Mouse (Mus musculus) forebrain, embryonic 11.5 days (tissue): ENCODE results near the gene Fam25c. TPM values are rescaled to one million over a fixed set of nuclear protein-coding genes. Genes with fewer than 3 reads are reported as not detected.
"Not testable (repeated sequence)": the region's sequence is repeated elsewhere in the genome, so short reads cannot be mapped to it uniquely, and the experiment has no call there.

ENCODE experiments used
- ATAC-seq: fragments of 200-750 bp; cut with Nextera tagmentation; replicated peaks from 2 replicates; pipeline ENCODE4 v1.8.0; 2017; ENCODE audit warnings: moderate TSS enrichment; ENCODE audit not compliant: low FRiP score
- DNase-seq: peaks from one replicate; pipeline ENCODE4 v3.0.0-alpha.2; 2017; ENCODE audit warnings: low spot score
- H3K27ac ChIP-seq: fragments of 300-500 bp; sonication (generic); 2 replicates; pipeline ENCODE4 v1.5.1; 2014; ENCODE audit warnings: low read depth, low read length
- H3K27me3 ChIP-seq: fragments of 300-500 bp; sonication (generic); 2 replicates; pipeline ENCODE4 v1.6.1; 2014; ENCODE audit warnings: mild to moderate bottlenecking, low read length, mixed read lengths; ENCODE audit not compliant: control insufficient read depth, insufficient read depth
- H3K36me3 ChIP-seq: fragments of 300-500 bp; sonication (generic); 2 replicates; pipeline ENCODE4 v1.6.1; 2014; ENCODE audit warnings: mild to moderate bottlenecking, low read length, moderate library complexity, mixed read lengths; ENCODE audit not compliant: control insufficient read depth, insufficient read depth
- H3K4me1 ChIP-seq: fragments of 300-500 bp; sonication (generic); replicated peaks from 2 replicates; pipeline ENCODE4 v1.6.1; 2014; ENCODE audit warnings: low read length, mixed read lengths; ENCODE audit not compliant: control insufficient read depth, insufficient read depth
- H3K4me2 ChIP-seq: fragments of 300-500 bp; sonication (generic); 2 replicates; pipeline ENCODE4 v1.6.1; 2014; ENCODE audit warnings: low read depth, mild to moderate bottlenecking, low read length, moderate library complexity, mixed read lengths; ENCODE audit not compliant: severe bottlenecking
- H3K4me3 ChIP-seq: fragments of 300-500 bp; sonication (generic); 2 replicates; pipeline ENCODE4 v1.5.1; 2014; ENCODE audit warnings: low read depth, low read length
- H3K9ac ChIP-seq: fragments of 300-500 bp; sonication (generic); 2 replicates; pipeline ENCODE4 v1.6.1; 2014; ENCODE audit warnings: low read length
- H3K9me3 ChIP-seq: fragments of 300-500 bp; sonication (generic); 2 replicates; pipeline ENCODE4 v1.6.1; 2016; ENCODE audit warnings: low read length, mixed read lengths; ENCODE audit not compliant: control insufficient read depth
- WGBS: fragments of 180-500 bp; shearing (Covaris S2); extraction: QIAGEN DNeasy Blood & Tissue Kit; methylation state at CpG from one replicate; pipeline ENCODE4 v1.1.7; 2014; 5-methylcytosine and 5-hydroxymethylcytosine counted together
- polyA plus RNA-seq: library from polyadenylated mRNA; unstranded; fragments of >200 nt; fragmentation: Nextera tagmentation; extraction: Ambion mirVana; gene quantifications from 2 replicates; pipeline ENCODE4 v1.2.1, GENCODE M21; 2014

The Fam25c gene
- polyA plus RNA-seq, 1 experiment from 2014 or later: not detected

- H3K9me3 ChIP-seq: no peaks in the 10 kb centered on the region
- no peaks in the 10 kb centered on the region for H3K27me3 ChIP-seq
- H3K4me2 ChIP-seq: no peak overlapping the region
- no peaks in the 10 kb centered on the region for H3K4me1 ChIP-seq
- H3K27ac ChIP-seq: no peak overlapping the region
- no peak overlapping the region for H3K9ac ChIP-seq
- H3K36me3 ChIP-seq: no peaks in the 10 kb centered on the region
- 82% methylated on average over 2 of the region's 2 CpGs for WGBS
- ATAC-seq (no peak), DNase-seq (no peak)
- no peak overlapping the region for H3K4me3 ChIP-seq
Observed at GRCm38 (mm10) chr14:34371763-34372162, 16.5 kb upstream of the Fam25c start.

GRCm38 (mm10) chr14:34370921-34371320 lies 15.7 kb upstream of the Fam25c start:
- Histone ChIP-seq H3K4me1 (no peaks in the 10 kb centered on the region), H3K4me3 (no peak overlapping the region), H3K9ac (no peak overlapping the region), H3K36me3 (no peaks in the 10 kb centered on the region), H3K27ac (no peak overlapping the region), H3K27me3 (no peaks in the 10 kb centered on the region), H3K4me2 (no peak overlapping the region), H3K9me3 (no peaks in the 10 kb centered on the region)
- DNase-seq (no peak), ATAC-seq (no peak)
- 84% methylated on average over 3 of the region's 3 CpGs for WGBS

GRCm38 (mm10) chr14:34370203-34370602 lies 15.0 kb upstream of the Fam25c start:
- DNase-seq (no peak), ATAC-seq (no peak)
- Histone ChIP-seq H3K36me3 (no peaks in the 10 kb centered on the region), H3K4me3 (no peak overlapping the region), H3K27me3 (no peaks in the 10 kb centered on the region), H3K9me3 (no peaks in the 10 kb centered on the region), H3K4me1 (no peaks in the 10 kb centered on the region), H3K9ac (no peak overlapping the region), H3K4me2 (no peak overlapping the region), H3K27ac (no peak overlapping the region)
- 60% methylated on average over 3 of the region's 3 CpGs for WGBS

- no peaks in the 10 kb centered on the region for H3K36me3 ChIP-seq
- no peak overlapping the region for H3K4me2 ChIP-seq
- ATAC-seq: no peak
- no peak overlapping the region for H3K27ac ChIP-seq
- H3K27me3 ChIP-seq: peaks cover 2% of the 10 kb centered on the region; the same call in 1 of the 2 replicates
- 89% methylated on average over 2 of the region's 2 CpGs for WGBS
- H3K9ac ChIP-seq: no peak overlapping the region
- peaks cover 5% of the 10 kb centered on the region; the same call in 1 of the 2 replicates for H3K4me1 ChIP-seq
- H3K9me3 ChIP-seq: no peaks in the 10 kb centered on the region
- no peak overlapping the region for H3K4me3 ChIP-seq
- DNase-seq: no peak
Observed at GRCm38 (mm10) chr14:34365147-34365507, 9.9 kb upstream of the Fam25c start.

GRCm38 (mm10) chr14:34364254-34365146 lies 9.3 kb upstream of the Fam25c start:
- not testable (repeated sequence) for H3K9me3 ChIP-seq, H3K4me1 ChIP-seq, H3K36me3 ChIP-seq, H3K27ac ChIP-seq, H3K27me3 ChIP-seq, DNase-seq, ATAC-seq
- 70% methylated on average over 15 of the region's 15 CpGs for WGBS
- peak overlapping the region; percentile 38; the same call in 1 of the 2 replicates for H3K4me3 ChIP-seq
- H3K4me2 ChIP-seq: peak overlapping the region; percentile 79; the same call in 1 of the 2 replicates
- H3K9ac ChIP-seq: peak overlapping the region; percentile 59; the same call in 1 of the 2 replicates

GRCm38 (mm10) chr14:34363490-34364253 lies 8.4 kb upstream of the Fam25c start:
- ATAC-seq (peak; percentile 79), DNase-seq (peak; percentile 75)
- H3K27me3 ChIP-seq: peaks cover 2% of the 10 kb centered on the region; the same call in 1 of the 2 replicates
- H3K9ac ChIP-seq: peak overlapping the region; percentile 59
- peaks cover 5% of the 10 kb centered on the region; the same call in 1 of the 2 replicates for H3K4me1 ChIP-seq
- WGBS: 2% methylated on average over 32 of the region's 32 CpGs
- H3K4me2 ChIP-seq: peak overlapping the region; percentile 79
- H3K36me3 ChIP-seq: no peaks in the 10 kb centered on the region
- H3K9me3 ChIP-seq: no peaks in the 10 kb centered on the region
- H3K27ac ChIP-seq: no peak overlapping the region
- peak overlapping the region; percentile 38 for H3K4me3 ChIP-seq

GRCm38 (mm10) chr14:34362726-34363445 lies 7.7 kb upstream of the Fam25c start:
- WGBS: 27% methylated on average over 18 of the region's 18 CpGs
- Histone ChIP-seq H3K4me1 (peaks cover 5% of the 10 kb centered on the region; the same call in 1 of the 2 replicates), H3K4me3 (peak overlapping the region; percentile 38), H3K27me3 (peaks cover 2% of the 10 kb centered on the region; the same call in 1 of the 2 replicates), H3K27ac (no peak overlapping the region), H3K4me2 (peak overlapping the region; percentile 79), H3K9ac (peak overlapping the region; percentile 59; the same call in 1 of the 2 replicates), H3K36me3 (no peaks in the 10 kb centered on the region), H3K9me3 (no peaks in the 10 kb centered on the region)
- peak; percentile 51; the same call in 1 of the 2 replicates for ATAC-seq
- DNase-seq: peak; percentile 70

GRCm38 (mm10) chr14:34362135-34362534 lies 6.9 kb upstream of the Fam25c start:
- ATAC-seq: no peak
- no peak overlapping the region for H3K27ac ChIP-seq
- no peak overlapping the region for H3K9ac ChIP-seq
- H3K4me1 ChIP-seq: peaks cover 5% of the 10 kb centered on the region; the same call in 1 of the 2 replicates
- no peak for DNase-seq
- H3K36me3 ChIP-seq: no peaks in the 10 kb centered on the region
- H3K4me3 ChIP-seq: no peak overlapping the region
- no peak overlapping the region for H3K4me2 ChIP-seq
- 84% methylated on average over 4 of the region's 4 CpGs for WGBS
- H3K9me3 ChIP-seq: no peaks in the 10 kb centered on the region
- H3K27me3 ChIP-seq: peaks cover 2% of the 10 kb centered on the region; the same call in 1 of the 2 replicates
